Mouse (Mus musculus) layer of hippocampus, adult 18-20 months (tissue): ENCODE data around the gene Arhgap19. TPM values are rescaled to one million over a fixed set of nuclear protein-coding genes. Genes with fewer than 3 reads are reported as not detected.

Source experiments
- DNase-seq, 2 experiments: peaks; one replicate each; pipeline ENCODE4 v3.0.0; 2022; ENCODE audit warnings: low spot score in 2 of 2
- total RNA-seq, 2 experiments: library from RNA; stranded (reverse); gene quantifications; 2 replicates each; pipeline ENCODE4 v1.2.3; 2021

Gene Arhgap19
- total RNA-seq, 2 experiments from 2014 or later: 2.6 to 2.9 TPM

- peak in 1 of 2 experiments; percentile 44 for DNase-seq
Measured at GRCm38 (mm10) chr19:41832501-41833201, 30.8 kb upstream of the Arhgap19 start.

- DNase-seq: peak in 1 of 2 experiments; percentile 9
Measured at GRCm38 (mm10) chr19:41831718-41832391, 30.0 kb upstream of the Arhgap19 start.

DNA sequence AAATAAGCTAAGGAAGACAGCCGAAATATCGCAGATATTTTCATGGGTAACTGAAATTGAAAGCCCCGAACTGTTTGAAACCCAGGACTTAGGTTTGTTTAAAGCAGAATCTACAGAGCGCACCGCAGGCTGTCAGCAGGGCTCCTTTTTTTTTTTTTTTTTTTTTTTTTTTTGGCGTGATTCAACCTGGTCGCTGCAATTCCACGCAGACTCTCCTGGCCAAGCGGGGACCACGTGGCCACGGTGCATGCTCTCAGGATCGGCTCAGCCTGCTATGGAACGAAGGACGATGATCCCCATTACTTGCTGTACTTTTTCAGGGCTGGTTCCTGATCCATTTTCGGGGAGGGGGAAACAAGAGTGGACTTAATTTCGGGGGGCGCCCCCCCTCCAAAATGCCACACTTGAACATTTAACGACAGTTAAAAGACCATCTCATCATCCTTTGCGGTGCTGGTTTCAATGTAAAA lies 29.3 kb upstream of the Arhgap19 start:
- peak in 1 of 2 experiments; percentile 53 for DNase-seq

DNA sequence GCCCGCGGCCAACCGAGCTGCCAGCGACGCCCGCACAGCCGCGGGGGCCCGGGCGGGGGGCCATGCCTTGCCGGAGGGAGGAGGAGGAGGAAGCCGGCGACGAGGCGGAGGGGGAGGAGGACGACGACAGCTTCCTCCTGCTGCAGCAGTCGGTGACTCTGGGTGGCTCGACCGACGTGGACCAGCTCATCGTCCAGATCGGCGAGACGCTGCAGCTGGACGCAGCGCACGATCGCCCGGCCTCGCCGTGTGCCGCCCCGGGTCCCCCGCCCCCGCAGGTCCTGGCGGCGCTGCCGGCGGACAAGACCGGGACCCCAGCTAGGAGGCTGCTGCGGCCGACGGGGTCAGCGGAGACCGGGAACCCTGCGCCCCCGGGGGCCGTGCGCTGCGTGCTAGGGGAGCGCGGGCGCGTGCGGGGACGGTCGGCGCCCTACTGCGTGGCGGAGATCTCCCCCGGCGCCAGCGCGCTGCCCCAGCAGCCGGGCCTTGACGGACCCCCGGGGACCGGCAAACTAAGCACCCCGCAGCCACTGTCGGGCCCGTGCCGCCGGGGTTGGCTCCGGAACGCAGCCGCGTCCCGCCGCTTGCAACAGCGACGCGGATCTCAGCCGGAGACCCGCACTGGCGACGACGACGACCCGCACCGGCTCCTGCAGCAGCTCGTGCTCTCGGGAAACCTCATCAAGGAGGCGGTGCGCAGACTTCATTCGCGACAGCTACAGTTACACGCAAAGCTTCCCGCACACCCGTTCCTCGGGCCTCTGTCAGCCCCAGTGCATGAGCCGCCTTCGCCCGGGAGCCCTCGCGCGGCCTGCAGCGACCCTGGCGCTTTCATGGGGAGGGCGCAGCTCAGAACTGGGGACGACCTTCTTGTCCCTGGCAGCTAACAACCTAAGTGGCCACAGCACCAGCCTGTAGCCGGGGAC lies 28.5 kb upstream of the Arhgap19 start:
- peak in 1 of 2 experiments; percentile 61 for DNase-seq

DNA sequence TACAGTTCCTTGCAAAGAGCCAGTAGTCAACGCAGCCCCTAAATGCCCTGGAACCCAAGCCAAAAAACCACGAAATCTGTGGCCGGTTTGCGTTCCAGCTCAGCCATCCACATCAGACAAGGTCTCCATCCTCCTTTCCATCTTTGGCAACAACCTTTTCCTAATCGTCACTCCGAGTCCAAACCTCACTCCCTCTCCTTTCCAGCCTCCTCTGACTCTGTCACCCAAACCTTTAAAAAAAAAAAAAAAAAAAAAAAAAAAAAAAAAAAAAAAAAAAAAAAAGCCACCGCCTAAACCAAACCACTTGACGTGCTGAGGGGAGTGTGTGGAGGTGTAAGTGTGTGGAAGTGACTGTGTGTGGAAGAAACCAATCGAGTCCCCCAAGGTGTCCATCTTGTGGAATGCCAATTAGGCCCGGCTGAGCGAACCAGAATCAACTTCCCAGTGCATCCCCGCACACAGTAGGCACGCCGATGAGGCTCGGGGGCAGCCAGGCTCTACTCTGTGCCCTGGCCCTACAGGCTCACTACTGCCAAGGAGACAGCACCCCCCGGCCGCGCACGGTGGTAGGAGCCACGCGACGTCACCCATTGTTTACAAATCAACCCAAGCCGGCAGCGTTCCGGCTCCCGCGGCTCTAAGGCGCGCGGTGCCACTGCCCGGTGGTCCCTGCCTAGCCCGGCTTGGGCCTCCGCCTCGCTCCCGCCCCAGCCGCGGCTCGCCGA lies 27.7 kb upstream of the Arhgap19 start, which contains the start of gene Frat1:
Gene Frat1, plus strand, starts transcription at position 590 of the 725 bp plus-strand sequence.
- DNase-seq: peak; percentile 88 to 95

DNA sequence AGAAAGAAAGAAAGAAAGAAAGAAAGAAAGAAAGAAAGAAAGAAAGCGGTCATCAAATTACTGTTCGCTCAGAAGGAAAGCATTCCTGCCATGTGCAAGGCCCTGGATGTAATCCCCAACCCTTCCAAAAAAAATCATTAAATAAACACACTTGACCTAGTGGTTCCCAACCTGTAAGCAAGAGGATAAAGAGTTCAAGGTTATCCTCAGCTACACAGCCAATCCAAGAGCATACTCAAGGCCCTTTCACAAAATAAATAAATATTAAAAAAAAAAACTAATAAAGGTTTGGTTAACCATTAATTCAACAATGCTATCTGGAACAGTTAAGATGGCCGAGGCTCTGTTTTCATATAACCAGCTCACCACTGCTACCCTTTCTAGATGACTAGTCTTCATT lies 27.1 kb upstream of the Arhgap19 start:
- DNase-seq: no peak

DNA sequence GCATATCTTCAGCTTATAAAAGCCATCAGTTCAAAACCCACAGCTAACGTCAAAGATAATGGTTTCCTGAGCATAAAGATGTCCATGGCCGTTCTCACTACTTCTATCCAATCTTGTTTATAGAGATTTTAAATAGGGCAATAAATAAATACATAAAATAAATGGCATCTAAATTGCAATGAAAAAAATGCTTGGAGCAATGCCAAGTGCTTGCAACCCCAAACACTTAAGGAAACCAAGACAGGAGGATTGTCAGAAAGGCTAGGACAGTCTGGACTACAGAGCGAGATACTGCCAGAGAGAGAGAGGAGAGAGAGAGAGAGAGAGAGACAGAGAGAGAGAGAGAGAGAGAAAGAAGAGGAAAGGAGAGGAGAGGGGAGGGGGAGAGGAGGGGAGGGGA lies 24.7 kb upstream of the Arhgap19 start:
- DNase-seq: no peak

DNA sequence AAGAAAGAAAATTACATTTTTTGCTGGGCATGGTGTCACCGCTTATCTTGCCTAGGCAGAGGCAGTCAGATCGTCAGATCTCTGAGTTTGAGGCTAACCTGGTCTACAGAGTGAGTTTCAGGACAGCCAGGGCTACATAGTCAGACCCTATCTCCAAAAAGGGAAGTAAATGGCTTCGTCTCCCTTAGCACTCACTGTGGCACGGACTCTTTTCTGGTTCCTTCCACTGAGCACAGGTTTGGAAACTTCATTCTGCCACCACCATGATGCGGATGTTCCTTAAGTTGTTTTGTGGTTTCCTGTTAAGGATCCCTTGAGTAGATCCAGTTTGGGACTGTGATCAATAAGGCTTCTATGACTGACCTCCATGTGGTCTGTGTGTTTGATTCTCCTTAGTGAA lies 23.1 kb upstream of the Arhgap19 start:
- DNase-seq: no peak

- no peak for DNase-seq
Measured at GRCm38 (mm10) chr19:41822589-41822988, 20.7 kb upstream of the Arhgap19 start.

- DNase-seq: no peak
Measured at GRCm38 (mm10) chr19:41821436-41821835, 19.6 kb upstream of the Arhgap19 start.

DNA sequence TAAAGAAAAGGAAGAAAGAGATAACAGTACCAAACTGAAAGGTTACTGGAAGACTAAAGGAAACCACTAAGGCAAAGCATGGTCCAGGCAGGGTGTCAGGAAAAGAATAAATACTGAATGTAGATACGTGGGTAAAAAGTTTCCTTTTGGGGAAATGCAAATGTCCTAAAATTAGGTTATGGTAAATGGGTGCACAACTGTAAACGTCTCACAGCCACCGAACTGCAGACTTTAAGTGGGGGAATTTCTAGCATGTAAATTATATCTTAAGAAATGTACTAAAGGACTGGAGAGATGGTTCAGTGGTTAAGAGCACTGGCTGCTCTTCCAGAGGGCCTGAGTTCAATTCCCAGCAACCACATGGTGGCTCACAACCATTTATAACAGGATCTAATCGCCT lies 16.9 kb upstream of the Arhgap19 start:
- DNase-seq: no peak

GRCm38 (mm10) chr19:41817325-41817724 lies 15.5 kb upstream of the Arhgap19 start:
- no peak for DNase-seq

DNA sequence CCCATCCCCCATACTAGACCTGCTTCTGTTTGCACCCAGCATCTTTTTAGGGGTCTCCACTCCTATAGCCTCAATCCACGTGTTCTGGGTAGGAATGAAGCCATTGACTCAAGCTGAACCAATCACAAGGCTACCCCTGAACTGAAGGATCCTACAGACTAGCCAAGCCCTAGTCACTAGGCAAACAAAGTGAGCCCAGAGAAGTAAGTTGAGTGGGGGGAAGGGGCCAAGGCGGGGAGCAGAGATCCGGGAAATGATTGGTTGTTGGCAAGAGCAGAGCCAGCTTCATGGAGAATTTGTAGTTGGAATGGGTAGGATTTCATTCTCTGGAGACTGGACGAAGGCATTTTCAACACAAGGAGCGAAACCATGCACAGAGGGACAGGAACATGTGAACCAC lies 15.1 kb upstream of the Arhgap19 start:
- DNase-seq: no peak

GRCm38 (mm10) chr19:41816410-41816809 lies 14.6 kb upstream of the Arhgap19 start:
- no peak for DNase-seq

DNA sequence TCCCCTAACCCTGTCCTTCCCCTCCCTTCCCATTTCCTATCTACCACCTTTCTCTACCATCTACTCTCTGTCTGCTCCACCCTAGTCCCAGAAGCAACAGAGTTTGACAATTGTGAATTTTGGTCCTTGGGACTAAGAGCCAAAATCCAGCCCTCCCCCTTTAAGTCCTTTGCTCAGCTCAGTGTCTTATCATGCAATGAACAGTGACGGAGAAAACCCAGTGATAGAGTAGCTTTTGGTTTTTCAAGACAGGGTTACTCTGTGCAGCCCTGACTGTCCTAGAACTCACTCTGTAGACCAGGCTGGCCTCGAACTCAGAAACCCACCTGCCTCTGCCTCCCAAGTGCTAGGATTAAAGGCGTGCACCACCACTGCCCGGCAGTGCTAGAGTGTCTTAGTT lies 11.5 kb upstream of the Arhgap19 start:
- DNase-seq: no peak

GRCm38 (mm10) chr19:41812525-41812924 lies 10.7 kb upstream of the Arhgap19 start:
- DNase-seq: no peak

GRCm38 (mm10) chr19:41810074-41810473 lies 8.2 kb upstream of the Arhgap19 start:
- DNase-seq: no peak

GRCm38 (mm10) chr19:41808104-41808634 lies 6.3 kb upstream of the Arhgap19 start:
- no peak for DNase-seq

DNA sequence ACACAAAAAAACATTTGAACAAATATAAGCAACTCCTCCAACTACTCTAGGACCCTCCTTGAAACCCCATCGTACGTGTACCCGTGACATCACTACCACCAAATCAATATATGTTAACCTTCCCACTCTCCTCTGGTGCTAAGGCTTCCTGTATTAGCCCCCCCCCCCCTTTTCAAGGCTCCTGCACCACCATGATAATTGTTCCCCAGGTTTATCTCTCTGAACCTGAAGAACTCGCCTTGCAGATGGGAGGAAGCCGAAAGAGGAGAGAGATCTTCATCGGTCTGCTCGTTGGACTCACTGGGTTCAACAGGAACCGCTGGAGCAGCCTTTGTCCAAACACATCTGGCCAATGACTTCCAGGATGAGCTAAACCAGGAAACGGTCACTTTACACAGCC lies 5.7 kb upstream of the Arhgap19 start:
- DNase-seq: no peak

GRCm38 (mm10) chr19:41805831-41806230 lies 4.0 kb upstream of the Arhgap19 start:
- DNase-seq: no peak

- DNase-seq: no peak
Measured at GRCm38 (mm10) chr19:41803322-41803721, 1.5 kb upstream of the Arhgap19 start.
